Mouse (Mus musculus) limb, embryonic 11.5 days (tissue): ENCODE measurements around the gene Chmp5. TPM values are rescaled to one million over a fixed set of nuclear protein-coding genes. Genes with fewer than 3 reads are reported as not detected.

Source experiments
- ATAC-seq: fragments of 200-750 bp; cut with Nextera tagmentation; 2 replicates; pipeline ENCODE4 v1.8.0; 2017; ENCODE audit warnings: low read depth; ENCODE audit not compliant: insufficient number of reproducible peaks, low FRiP score, low TSS enrichment
- DNase-seq: peaks from one replicate; pipeline ENCODE4 v3.0.0-alpha.2; 2015; ENCODE audit warnings: low spot score
- H3K27ac ChIP-seq: fragments of 300-500 bp; sonication (generic); replicated peaks from 2 replicates; pipeline ENCODE4 v1.5.1; 2014; ENCODE audit warnings: low read depth, mild to moderate bottlenecking, low read length
- H3K27me3 ChIP-seq: fragments of 300-500 bp; sonication (generic); 2 replicates; pipeline ENCODE4 v1.6.1; 2014; ENCODE audit warnings: mild to moderate bottlenecking, low read length, mixed read lengths; ENCODE audit not compliant: control insufficient read depth, insufficient read depth
- H3K36me3 ChIP-seq: fragments of 300-500 bp; sonication (generic); 2 replicates; pipeline ENCODE4 v1.6.1; 2014; ENCODE audit warnings: mild to moderate bottlenecking, low read length, moderate library complexity, mixed read lengths; ENCODE audit not compliant: control insufficient read depth, insufficient read depth
- H3K4me1 ChIP-seq: fragments of 300-500 bp; sonication (generic); 2 replicates; pipeline ENCODE4 v1.6.1; 2014; ENCODE audit warnings: low read length, mixed read lengths; ENCODE audit not compliant: control insufficient read depth, insufficient read depth
- H3K4me2 ChIP-seq: fragments of 300-500 bp; sonication (generic); 2 replicates; pipeline ENCODE4 v1.6.1; 2014; ENCODE audit warnings: low read depth, mild to moderate bottlenecking, moderate library complexity; ENCODE audit not compliant: severe bottlenecking
- H3K4me3 ChIP-seq: fragments of 300-500 bp; sonication (generic); 2 replicates; pipeline ENCODE4 v1.5.1; 2014; ENCODE audit warnings: low read depth, low read length
- H3K9ac ChIP-seq: fragments of 300-500 bp; sonication (generic); 2 replicates; pipeline ENCODE4 v1.6.1; 2014; ENCODE audit warnings: mild to moderate bottlenecking, low read length
- H3K9me3 ChIP-seq: fragments of 300-500 bp; sonication (generic); 2 replicates; pipeline ENCODE4 v1.6.1; 2016; ENCODE audit warnings: low read length; ENCODE audit not compliant: control insufficient read depth
- WGBS: fragments of 180-500 bp; shearing (Covaris S2); extraction: QIAGEN DNeasy Blood & Tissue Kit; methylation state at CpG from one replicate; pipeline ENCODE4 v1.1.7; 2014; 5-methylcytosine and 5-hydroxymethylcytosine counted together
- polyA plus RNA-seq: library from polyadenylated mRNA; unstranded; fragments of >200 nt; fragmentation: Nextera tagmentation; extraction: Ambion mirVana; gene quantifications from 2 replicates; pipeline ENCODE4 v1.2.1, GENCODE M21; 2014

The Chmp5 gene
- polyA plus RNA-seq, 1 experiment from 2014 or later: 115 TPM

GRCm38 (mm10) chr4:40915947-40916346 lies 32.3 kb upstream of the Chmp5 start:
- no peak for DNase-seq
- H3K27ac ChIP-seq: no peak overlapping the region
- H3K4me2 ChIP-seq: no peak overlapping the region
- no peak overlapping the region for H3K4me3 ChIP-seq
- 87% methylated on average over 5 of the region's 5 CpGs for WGBS
- H3K9ac ChIP-seq: no peak overlapping the region
- no peak for ATAC-seq
- no peaks in the 10 kb centered on the region for H3K27me3 ChIP-seq
- H3K4me1 ChIP-seq: no peaks in the 10 kb centered on the region
- H3K9me3 ChIP-seq: no peaks in the 10 kb centered on the region
- H3K36me3 ChIP-seq: no peaks in the 10 kb centered on the region

DNA sequence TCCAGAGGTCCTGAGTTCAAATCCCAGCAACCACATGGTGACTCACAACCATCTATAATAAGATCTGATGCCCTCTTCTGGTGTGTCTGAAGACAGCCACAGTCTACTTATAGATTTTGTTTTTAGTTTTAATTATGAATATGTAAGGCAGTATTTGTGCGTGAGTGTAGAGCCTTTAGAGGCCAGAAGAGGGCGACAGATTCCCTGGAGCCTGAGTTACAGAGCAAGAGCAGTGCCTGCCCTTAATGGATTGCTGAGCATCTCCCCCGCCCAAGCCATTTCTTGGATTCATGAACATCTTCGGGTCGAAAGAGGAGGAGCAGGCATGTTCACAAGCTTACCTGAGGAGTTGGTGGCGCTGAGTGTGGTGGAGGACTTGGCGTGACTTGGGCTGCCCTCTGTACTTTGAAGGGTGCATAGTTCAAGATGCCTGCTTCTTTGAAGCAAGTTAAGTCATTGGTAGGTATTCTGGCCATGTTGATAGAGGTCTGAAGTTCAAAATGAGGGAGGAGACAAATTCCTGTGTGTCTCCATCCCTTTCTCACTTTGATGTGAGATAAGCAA lies 31.5 kb upstream of the Chmp5 start:
- DNase-seq (no peak), ATAC-seq (no peak)
- no peak overlapping the region for H3K27ac ChIP-seq
- WGBS: 87% methylated on average over 7 of the region's 7 CpGs
- no peak overlapping the region for H3K9ac ChIP-seq
- no peaks in the 10 kb centered on the region for H3K9me3 ChIP-seq
- H3K27me3 ChIP-seq: no peaks in the 10 kb centered on the region
- no peak overlapping the region for H3K4me2 ChIP-seq
- no peaks in the 10 kb centered on the region for H3K36me3 ChIP-seq
- H3K4me1 ChIP-seq: no peaks in the 10 kb centered on the region
- no peak overlapping the region for H3K4me3 ChIP-seq

DNA sequence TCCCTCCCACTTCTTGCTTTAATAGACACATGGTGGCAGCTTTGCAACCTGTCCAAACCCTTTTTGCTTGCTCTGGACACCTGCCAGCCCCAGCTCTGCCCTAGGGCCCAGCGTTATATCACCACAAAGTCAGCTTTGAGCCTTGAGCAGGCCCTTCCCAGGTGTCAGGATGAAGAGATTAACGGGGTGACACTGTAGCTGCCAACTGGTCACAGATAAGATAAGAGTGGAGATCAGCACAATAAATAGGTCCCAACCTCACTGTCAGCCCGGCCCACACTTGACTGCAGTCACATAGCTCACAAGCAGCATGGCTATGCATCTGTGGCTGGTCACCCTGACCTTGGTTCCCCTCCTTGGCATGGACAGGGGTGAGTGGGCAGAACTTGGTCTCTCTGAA lies 28.4 kb upstream of the Chmp5 start, which contains the start of gene Spink4:
TSS of gene Spink4 (plus strand) at position 268 of the 400 bp plus-strand sequence.
- 50% methylated on average over 3 of the region's 3 CpGs for WGBS

DNA sequence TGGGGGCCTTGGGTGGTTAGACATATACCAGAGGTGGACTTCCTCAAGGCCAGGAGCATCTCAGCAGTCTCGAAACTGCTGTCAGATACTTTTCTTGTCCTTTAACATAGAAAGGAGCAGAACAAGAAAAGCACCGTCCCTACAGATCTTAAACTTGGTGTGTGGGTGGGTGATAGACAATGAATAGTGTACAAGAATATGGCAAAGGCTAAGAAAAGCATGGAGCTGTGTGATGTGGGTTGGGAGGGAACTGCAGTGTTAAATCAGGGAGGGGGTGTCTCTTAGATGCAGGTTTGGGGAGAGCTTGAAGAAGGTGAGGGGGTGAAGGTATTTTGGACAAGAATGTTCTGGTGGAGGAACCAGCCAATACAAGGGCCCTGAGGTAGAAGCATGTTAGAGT lies 27.6 kb upstream of the Chmp5 start:
- H3K27me3 ChIP-seq: no peaks in the 10 kb centered on the region
- DNase-seq (no peak), ATAC-seq (no peak)
- H3K9ac ChIP-seq: no peak overlapping the region
- no peak overlapping the region for H3K4me2 ChIP-seq
- no peaks in the 10 kb centered on the region for H3K4me1 ChIP-seq
- no peak overlapping the region for H3K4me3 ChIP-seq
- no peaks in the 10 kb centered on the region for H3K36me3 ChIP-seq
- no peaks in the 10 kb centered on the region for H3K9me3 ChIP-seq
- no peak overlapping the region for H3K27ac ChIP-seq
- 81% methylated on average over 2 of the region's 2 CpGs for WGBS

More for the DNA sequence above, 28.4 kb upstream of the Chmp5 start, which contains the start of gene Spink4:
- DNase-seq (no peak), ATAC-seq (no peak)
- Histone ChIP-seq H3K9me3 (no peaks in the 10 kb centered on the region), H3K36me3 (no peaks in the 10 kb centered on the region), H3K4me3 (no peak within 1 kb of the TSS), H3K4me2 (no peak within 1 kb of the TSS), H3K9ac (no peak within 1 kb of the TSS), H3K27ac (no peak within 1 kb of the TSS), H3K4me1 (no peaks in the 10 kb centered on the region), H3K27me3 (no peaks in the 10 kb centered on the region)

DNA sequence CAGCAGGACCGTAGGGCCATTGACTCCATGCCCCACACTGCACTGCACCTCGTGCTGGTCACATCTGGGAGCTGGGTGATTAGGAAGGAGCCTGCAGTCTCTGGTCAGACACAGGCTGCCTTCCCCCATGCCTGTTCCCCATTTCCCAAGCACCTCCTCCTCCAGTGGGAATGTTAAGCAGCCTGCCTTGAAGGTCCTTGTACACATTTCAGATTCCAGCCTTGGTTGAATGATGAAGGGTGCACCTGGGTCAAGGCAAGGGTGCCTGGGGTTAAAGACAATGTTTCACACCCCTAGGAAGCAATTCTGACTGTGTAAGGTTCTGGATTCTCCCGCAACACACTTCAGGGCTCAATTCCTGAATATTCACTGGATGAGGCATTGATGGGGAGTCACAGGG lies 26.9 kb upstream of the Chmp5 start:
- Histone ChIP-seq H3K27ac (no peak overlapping the region), H3K9ac (no peak overlapping the region), H3K4me1 (no peaks in the 10 kb centered on the region), H3K36me3 (no peaks in the 10 kb centered on the region), H3K27me3 (no peaks in the 10 kb centered on the region), H3K4me2 (no peak overlapping the region), H3K4me3 (no peak overlapping the region), H3K9me3 (no peaks in the 10 kb centered on the region)
- 70% methylated on average over 3 of the region's 3 CpGs for WGBS
- DNase-seq: no peak
- no peak for ATAC-seq

DNA sequence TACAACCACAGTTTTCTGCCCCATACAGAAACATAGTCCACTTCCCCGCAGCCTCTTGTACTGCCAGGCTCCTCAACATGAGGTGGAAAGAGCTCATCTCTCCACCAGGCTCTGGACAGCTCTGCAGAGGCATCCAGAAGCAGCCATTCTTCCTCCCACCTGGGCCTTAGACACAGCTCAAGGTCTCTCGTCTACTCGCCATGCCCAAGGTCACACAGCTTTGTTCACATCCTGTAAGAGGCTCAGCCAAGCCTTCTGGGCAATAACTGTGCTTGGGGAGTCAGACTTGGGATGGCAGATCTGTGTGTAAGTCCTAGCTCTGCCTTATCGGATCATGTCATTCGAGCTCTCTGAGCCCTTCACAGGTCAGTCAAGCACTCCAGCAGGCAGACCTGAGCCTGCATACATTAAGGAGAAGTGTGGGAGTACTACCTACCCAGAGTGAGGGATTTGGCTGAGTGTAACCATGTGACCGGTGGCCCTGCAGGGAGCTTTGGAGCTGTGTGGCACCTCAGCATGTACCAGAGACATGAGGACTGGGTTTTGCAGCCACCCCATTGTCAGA lies 25.0 kb upstream of the Chmp5 start:
- 78% methylated on average over 6 of the region's 6 CpGs for WGBS

DNA sequence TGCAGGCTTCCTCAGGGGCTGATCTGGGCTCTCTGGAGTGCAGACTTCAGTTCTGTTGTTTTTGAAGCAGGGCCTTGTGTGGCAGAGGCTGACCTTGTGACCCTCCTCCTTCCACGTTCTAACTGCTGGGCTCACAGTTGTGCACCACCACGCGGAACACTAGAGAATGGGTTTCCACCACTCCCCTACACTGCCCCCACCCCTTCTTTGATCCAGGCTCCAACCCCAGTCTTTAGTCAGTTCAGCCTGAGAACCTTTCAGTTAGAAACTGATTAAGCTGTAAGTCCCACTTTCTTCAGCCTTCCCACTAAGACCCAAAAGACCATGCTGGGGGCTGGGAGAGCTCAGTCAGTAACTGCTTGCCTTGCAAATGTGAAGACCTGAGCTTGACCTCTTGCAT lies 22.6 kb upstream of the Chmp5 start:
- Histone ChIP-seq H3K4me1 (no peaks in the 10 kb centered on the region), H3K27ac (no peak overlapping the region), H3K9ac (no peak overlapping the region), H3K36me3 (no peaks in the 10 kb centered on the region), H3K27me3 (no peaks in the 10 kb centered on the region), H3K9me3 (no peaks in the 10 kb centered on the region), H3K4me2 (no peak overlapping the region), H3K4me3 (no peak overlapping the region)
- WGBS: 60% methylated on average over 3 of the region's 3 CpGs
- ATAC-seq: no peak
- no peak for DNase-seq

More for the DNA sequence above, 25.0 kb upstream of the Chmp5 start:
- H3K36me3 ChIP-seq: no peaks in the 10 kb centered on the region
- ATAC-seq: no peak
- H3K27ac ChIP-seq: no peak overlapping the region
- no peak overlapping the region for H3K4me3 ChIP-seq
- DNase-seq: no peak
- no peak overlapping the region for H3K9ac ChIP-seq
- H3K9me3 ChIP-seq: no peaks in the 10 kb centered on the region
- H3K4me1 ChIP-seq: no peaks in the 10 kb centered on the region
- H3K27me3 ChIP-seq: no peaks in the 10 kb centered on the region
- no peak overlapping the region for H3K4me2 ChIP-seq

GRCm38 (mm10) chr4:40929046-40929445 lies 19.2 kb upstream of the Chmp5 start:
- Histone ChIP-seq H3K9ac (no peak overlapping the region), H3K27ac (no peak overlapping the region), H3K9me3 (no peaks in the 10 kb centered on the region), H3K27me3 (no peaks in the 10 kb centered on the region), H3K4me3 (no peak overlapping the region), H3K36me3 (peaks cover 5% of the 10 kb centered on the region), H3K4me1 (no peaks in the 10 kb centered on the region), H3K4me2 (no peak overlapping the region)
- WGBS: 93% methylated on average over 7 of the region's 7 CpGs
- DNase-seq: no peak
- no peak for ATAC-seq

GRCm38 (mm10) chr4:40933694-40934093 lies 14.5 kb upstream of the Chmp5 start:
- 88% methylated on average over 5 of the region's 5 CpGs for WGBS
- Histone ChIP-seq H3K4me1 (no peaks in the 10 kb centered on the region), H3K27me3 (no peaks in the 10 kb centered on the region), H3K4me2 (no peak overlapping the region), H3K27ac (no peak overlapping the region), H3K9me3 (no peaks in the 10 kb centered on the region), H3K36me3 (peaks cover 22% of the 10 kb centered on the region), H3K9ac (no peak overlapping the region), H3K4me3 (no peak overlapping the region)
- ATAC-seq: no peak
- DNase-seq: no peak
